Mouse (Mus musculus) ovary, adult 2 months (tissue): ENCODE measurements around the gene Bri3bp. TPM values are rescaled to one million over a fixed set of nuclear protein-coding genes. Genes with fewer than 3 reads are reported as not detected.

Experiments
- polyA plus RNA-seq: library from polyadenylated mRNA; depleted of rRNA; stranded (reverse); fragments of >200 nt; gene quantifications from 2 replicates; pipeline ENCODE4 v1.2.3, GENCODE M21; 2012; rRNA removed

Gene Bri3bp
- polyA plus RNA-seq, result 26.8 and 28.8 TPM in 2 replicates

DNA sequence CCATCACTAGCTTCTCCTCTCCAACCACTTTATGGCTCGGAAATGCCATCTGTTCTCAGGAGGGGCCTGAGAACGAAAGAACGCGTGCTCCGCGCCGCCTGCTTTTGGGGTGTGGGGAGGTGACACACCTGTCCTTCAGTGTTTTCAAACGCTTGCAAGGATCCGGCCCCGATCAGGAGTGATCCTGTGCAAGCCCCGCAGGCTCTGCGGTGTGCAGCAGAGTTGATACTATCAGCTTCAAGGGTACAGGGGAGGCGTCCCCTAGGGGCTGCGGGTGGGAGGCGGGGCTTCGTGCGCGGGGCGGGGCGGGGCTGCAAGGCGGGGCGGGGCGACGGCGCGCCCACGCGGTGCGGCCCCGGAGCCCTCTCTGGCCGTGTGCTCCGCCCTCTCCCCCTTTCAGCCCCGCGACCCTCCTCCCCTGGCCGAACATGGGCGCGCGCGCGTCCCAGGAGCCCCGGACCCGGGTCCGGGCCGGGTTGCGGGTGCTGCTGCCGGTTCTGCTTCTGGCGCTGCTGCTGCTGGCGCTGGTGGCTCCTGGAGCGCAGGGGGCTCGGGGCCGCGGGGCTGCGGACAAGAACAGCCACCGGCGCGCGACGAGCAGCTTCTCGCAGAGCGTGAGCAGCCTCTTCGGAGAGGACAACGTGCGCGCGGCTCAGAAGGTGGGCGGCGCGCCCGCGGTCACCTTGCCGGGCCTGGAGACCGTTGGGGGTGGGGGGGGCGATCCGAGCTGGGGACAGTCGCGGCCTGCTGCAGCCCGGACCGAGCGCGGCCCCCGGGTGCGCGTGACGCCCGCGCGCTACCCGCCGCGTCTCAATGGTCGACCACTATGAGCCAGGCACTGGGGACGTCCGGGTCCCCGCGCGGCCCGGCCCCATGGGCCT is at the start of gene Bri3bp:
Gene Bri3bp (plus strand): TSS at position 335 of the 881 bp plus-strand sequence.

DNA sequence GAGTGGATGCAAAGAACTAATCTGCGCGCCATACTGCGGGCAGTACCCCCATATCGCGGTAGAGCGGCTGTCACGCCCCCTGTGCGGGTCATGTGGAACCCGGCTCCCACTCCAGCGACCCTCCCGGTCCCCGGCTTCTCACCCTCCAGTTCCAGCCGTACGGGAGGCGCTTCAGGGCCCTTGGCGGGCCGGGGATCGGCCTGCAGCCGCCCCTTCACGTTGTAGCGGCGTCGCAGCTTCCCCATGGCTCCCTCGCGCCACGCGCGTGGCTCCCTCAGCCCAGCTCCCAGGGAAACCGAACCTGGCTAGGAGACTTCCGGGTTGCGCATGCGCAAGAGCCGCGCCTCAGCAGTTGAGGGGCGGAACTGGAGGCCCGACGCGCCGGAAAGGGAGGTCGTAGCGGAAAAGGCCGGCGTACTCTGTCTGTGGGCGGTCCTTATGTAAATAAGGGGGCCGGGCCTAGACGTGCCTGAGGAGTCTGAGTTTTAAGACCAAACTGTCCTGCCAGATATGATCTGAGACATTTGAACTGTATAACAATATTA is 7.5 kb upstream of the Bri3bp start, which contains the start of gene Dhx37:
Gene Dhx37 (minus strand): TSS at position 329 of the 545 bp plus-strand sequence.

DNA sequence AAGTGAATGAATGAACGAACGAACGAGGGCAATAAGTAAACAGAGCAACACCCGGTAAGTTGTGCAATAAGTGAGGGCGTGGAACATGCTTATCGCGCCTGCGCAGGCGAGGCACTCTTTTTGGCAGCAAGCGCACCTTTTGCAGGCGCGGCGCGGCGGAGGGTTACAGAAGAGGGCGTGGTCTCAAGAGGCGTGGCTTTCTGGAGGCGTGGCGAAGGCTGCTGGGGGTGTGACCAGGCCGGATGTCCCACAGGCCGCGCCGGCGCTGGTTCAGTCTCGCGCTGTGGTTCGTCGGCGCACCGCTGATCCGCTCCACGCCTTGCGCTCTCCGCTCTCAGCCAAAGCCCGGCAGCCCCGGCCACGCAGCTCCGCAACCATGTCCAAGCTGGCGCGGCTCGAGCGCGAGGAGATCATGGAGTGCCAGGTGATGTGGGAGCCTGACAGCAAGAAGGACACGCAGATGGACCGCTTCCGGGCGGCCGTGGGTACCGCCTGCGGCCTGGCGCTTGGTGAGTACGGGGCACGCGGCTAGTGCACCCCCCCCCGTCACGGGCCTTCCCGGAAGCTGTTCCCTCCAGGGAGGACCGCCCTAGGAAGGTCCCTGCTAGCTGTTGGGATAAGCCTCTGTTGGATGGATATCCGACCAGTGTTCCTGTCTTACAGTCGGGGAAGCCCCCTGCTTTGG is 34.4 kb downstream of the Bri3bp start, which contains the start of gene Aacs:
Gene Aacs (plus strand): TSS at position 214 of the 685 bp plus-strand sequence.

Other genes starting within 250 kb of the Bri3bp start
- gene Scarb1, start 100.5 kb upstream of the Bri3bp start, polyA plus RNA-seq, result 880 and 1,225 TPM in 2 replicates
- 0.47 and 0.92 TPM in 2 replicates for gene Gm10382, start 52.2 kb upstream of the Bri3bp start, polyA plus RNA-seq
- gene Ubc, start 51.4 kb upstream of the Bri3bp start, polyA plus RNA-seq, result 1,127 and 1,227 TPM in 2 replicates
- gene Dhx37, start 7.4 kb upstream of the Bri3bp start, polyA plus RNA-seq, result 30.3 and 37.8 TPM in 2 replicates
- 64.5 and 79.1 TPM in 2 replicates for gene Aacs, start 34.2 kb downstream of the Bri3bp start, polyA plus RNA-seq
- gene Tmem132b, start 90.2 kb downstream of the Bri3bp start, polyA plus RNA-seq, result 0.05 and 0.12 TPM in 2 replicates